Mouse (Mus musculus) myocyte (in vitro differentiated cells): Measurements from ENCODE around the gene Plxna2.

Experiments
- E2F4 ChIP-seq: IDR thresholded peaks from one replicate; pipeline ENCODE4 v1.6.1; 2011; ENCODE audit warnings: mild to moderate bottlenecking, control low read depth, moderate library complexity; ENCODE audit not compliant: insufficient read depth
- MAX ChIP-seq: IDR thresholded peaks from one replicate; pipeline ENCODE4 v1.6.1; 2011; ENCODE audit warnings: low read depth, mild to moderate bottlenecking, control low read depth
- POLR2A ChIP-seq: IDR thresholded peaks from one replicate; pipeline ENCODE4 v1.6.1; 2011; ENCODE audit warnings: low read depth, mild to moderate bottlenecking, control low read depth, moderate library complexity; ENCODE audit not compliant: insufficient read length
- TCF12 ChIP-seq: IDR thresholded peaks from one replicate; pipeline ENCODE4 v1.6.1; 2011; ENCODE audit warnings: mild to moderate bottlenecking, control low read depth; ENCODE audit not compliant: poor library complexity, insufficient read depth, severe bottlenecking
- USF1 ChIP-seq: IDR thresholded peaks from one replicate; pipeline ENCODE4 v1.6.1; 2011; ENCODE audit warnings: low read depth, mild to moderate bottlenecking, control low read depth, moderate library complexity

DNA sequence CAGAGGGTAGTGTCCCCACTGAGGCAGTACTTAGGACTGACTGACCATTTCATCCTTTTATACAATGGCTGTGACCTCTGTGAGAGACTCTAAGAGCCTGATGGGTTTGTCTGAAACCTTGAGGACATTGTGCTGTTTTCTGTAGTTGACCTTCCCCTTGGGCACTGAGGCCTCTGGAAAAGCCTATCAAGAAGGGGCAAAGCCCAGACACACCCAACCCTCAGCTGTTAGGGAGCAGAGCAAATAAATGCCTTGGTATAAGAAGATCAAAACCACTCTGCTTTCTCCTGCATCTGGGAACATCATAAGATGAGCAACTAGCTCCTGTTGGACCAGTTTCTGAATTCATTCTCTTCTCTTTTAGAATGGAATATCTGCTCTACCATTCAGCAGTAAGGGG, 191.6 kb downstream of the Plxna2 start:
- no peak for TF ChIP-seq POLR2A
- TF ChIP-seq TCF12, result no peak
- no peak for TF ChIP-seq E2F4
- no peak for TF ChIP-seq USF1
- TF ChIP-seq MAX, result no peak
